Mouse (Mus musculus) neural tube, embryonic 11.5 days (tissue): ENCODE measurements around the gene Acvr2b. TPM values are rescaled to one million over a fixed set of nuclear protein-coding genes. Genes with fewer than 3 reads are reported as not detected.
A peak's percentile ranks its signal among the peaks of the same experiment; 100 is the strongest.

Source experiments
- ATAC-seq: fragments of 200-750 bp; cut with Nextera tagmentation; 2 replicates; pipeline ENCODE4 v1.8.0; 2017; ENCODE audit warnings: moderate number of reproducible peaks, mild to moderate bottlenecking, moderate TSS enrichment, moderate library complexity; ENCODE audit not compliant: insufficient read depth, low FRiP score, low TSS enrichment
- DNase-seq: peaks from one replicate; pipeline ENCODE4 v3.0.0-alpha.2; 2015; ENCODE audit warnings: low spot score
- H3K27ac ChIP-seq: fragments of 300-500 bp; sonication (generic); 2 replicates; pipeline ENCODE4 v1.5.1; 2014; ENCODE audit warnings: low read depth, mild to moderate bottlenecking, low read length
- H3K27me3 ChIP-seq: fragments of 300-500 bp; sonication (generic); 2 replicates; pipeline ENCODE4 v1.6.1; 2014; ENCODE audit warnings: mild to moderate bottlenecking, low read length, mixed read lengths; ENCODE audit not compliant: control insufficient read depth, insufficient read depth
- H3K36me3 ChIP-seq: fragments of 300-500 bp; sonication (generic); 2 replicates; pipeline ENCODE4 v1.6.1; 2014; ENCODE audit warnings: mild to moderate bottlenecking, low read length, moderate library complexity, mixed read lengths; ENCODE audit not compliant: control insufficient read depth, insufficient read depth
- H3K4me1 ChIP-seq: fragments of 300-500 bp; sonication (generic); 2 replicates; pipeline ENCODE4 v1.6.1; 2014; ENCODE audit warnings: low read length, mixed read lengths; ENCODE audit not compliant: control insufficient read depth, insufficient read depth
- H3K4me2 ChIP-seq: fragments of 300-500 bp; sonication (generic); 2 replicates; pipeline ENCODE4 v1.6.1; 2014; ENCODE audit warnings: low read depth, mild to moderate bottlenecking, moderate library complexity
- H3K4me3 ChIP-seq: fragments of 300-500 bp; sonication (generic); 2 replicates; pipeline ENCODE4 v1.5.1; 2014; ENCODE audit warnings: low read depth, low read length
- H3K9ac ChIP-seq: fragments of 300-500 bp; sonication (generic); 2 replicates; pipeline ENCODE4 v1.6.1; 2014; ENCODE audit warnings: mild to moderate bottlenecking, low read length
- H3K9me3 ChIP-seq: fragments of 300-500 bp; sonication (generic); 2 replicates; pipeline ENCODE4 v1.6.1; 2016; ENCODE audit warnings: low read length; ENCODE audit not compliant: control insufficient read depth
- WGBS: fragments of 180-500 bp; shearing (Covaris S2); extraction: QIAGEN DNeasy Blood & Tissue Kit; methylation state at CpG from one replicate; pipeline ENCODE4 v1.1.7; 2014; 5-methylcytosine and 5-hydroxymethylcytosine counted together
- polyA plus RNA-seq: library from polyadenylated mRNA; unstranded; fragments of >200 nt; fragmentation: Nextera tagmentation; extraction: Ambion mirVana; gene quantifications from 2 replicates; pipeline ENCODE4 v1.2.1, GENCODE M21; 2014

Gene Acvr2b
- polyA plus RNA-seq, 1 experiment from 2014 or later = 99.6 TPM

GRCm38 (mm10) chr9:119472412-119472918, 70.5 kb downstream of the Acvr2b start:
- Histone ChIP-seq H3K9me3 (no peaks in the 10 kb centered on the region), H3K4me2 (no peak overlapping the region), H3K27ac (no peak overlapping the region), H3K27me3 (no peaks in the 10 kb centered on the region), H3K4me1 (no peaks in the 10 kb centered on the region; the same call in 1 of the 2 replicates), H3K36me3 (no peaks in the 10 kb centered on the region; the same call in none of the 2 replicates), H3K9ac (no peak overlapping the region), H3K4me3 (no peak overlapping the region)
- no peak for ATAC-seq
- DNase-seq = no peak
- 74% methylated on average over 11 of the region's 11 CpGs for WGBS

- Histone ChIP-seq H3K4me2 (no peak overlapping the region), H3K4me1 (peaks cover 4% of the 10 kb centered on the region; the same call in 1 of the 2 replicates), H3K9ac (no peak overlapping the region), H3K27ac (no peak overlapping the region), H3K36me3 (no peaks in the 10 kb centered on the region; the same call in 1 of the 2 replicates), H3K27me3 (no peaks in the 10 kb centered on the region), H3K9me3 (no peaks in the 10 kb centered on the region), H3K4me3 (no peak overlapping the region)
- 93% methylated on average over 1 of the region's 1 CpGs for WGBS
- DNase-seq (no peak), ATAC-seq (no peak)
Observed at GRCm38 (mm10) chr9:119473011-119473410, 71.1 kb downstream of the Acvr2b start.

- 76% methylated on average over 9 of the region's 9 CpGs for WGBS
- no peak for ATAC-seq
- Histone ChIP-seq H3K27ac (no peak overlapping the region), H3K36me3 (no peaks in the 10 kb centered on the region; the same call in 1 of the 2 replicates), H3K9me3 (no peaks in the 10 kb centered on the region), H3K27me3 (no peaks in the 10 kb centered on the region), H3K4me2 (no peak overlapping the region), H3K4me3 (no peak overlapping the region), H3K4me1 (peaks cover 7% of the 10 kb centered on the region; the same call in 1 of the 2 replicates), H3K9ac (no peak overlapping the region)
- no peak for DNase-seq
Observed at GRCm38 (mm10) chr9:119473608-119474164, 71.8 kb downstream of the Acvr2b start.

GRCm38 (mm10) chr9:119474717-119475611, 73.0 kb downstream of the Acvr2b start:
- no peak overlapping the region for H3K9ac ChIP-seq
- H3K4me1 ChIP-seq = peaks cover 7% of the 10 kb centered on the region; the same call in 1 of the 2 replicates
- no peak for DNase-seq
- 60% methylated on average over 15 of the region's 15 CpGs for WGBS
- H3K27ac ChIP-seq = no peak overlapping the region
- H3K27me3 ChIP-seq = no peaks in the 10 kb centered on the region
- H3K4me3 ChIP-seq = no peak overlapping the region
- H3K4me2 ChIP-seq = no peak overlapping the region
- H3K9me3 ChIP-seq = no peaks in the 10 kb centered on the region
- H3K36me3 ChIP-seq = no peaks in the 10 kb centered on the region
- ATAC-seq = no peak

GRCm38 (mm10) chr9:119477754-119478153, 75.8 kb downstream of the Acvr2b start:
- Histone ChIP-seq H3K4me3 (no peak overlapping the region), H3K4me1 (peaks cover 7% of the 10 kb centered on the region; the same call in 1 of the 2 replicates), H3K27ac (no peak overlapping the region), H3K9me3 (no peaks in the 10 kb centered on the region), H3K4me2 (no peak overlapping the region), H3K9ac (no peak overlapping the region), H3K36me3 (no peaks in the 10 kb centered on the region), H3K27me3 (no peaks in the 10 kb centered on the region)
- DNase-seq (no peak), ATAC-seq (peak; percentile 38; the same call in 1 of the 2 replicates)
- WGBS = 4% methylated on average over 6 of the region's 6 CpGs

GRCm38 (mm10) chr9:119478345-119478744, 76.4 kb downstream of the Acvr2b start:
- H3K4me1 ChIP-seq = peaks cover 7% of the 10 kb centered on the region; the same call in 1 of the 2 replicates
- H3K27ac ChIP-seq = no peak overlapping the region
- no peaks in the 10 kb centered on the region for H3K36me3 ChIP-seq
- no peaks in the 10 kb centered on the region for H3K27me3 ChIP-seq
- H3K4me2 ChIP-seq = no peak overlapping the region
- no peak for ATAC-seq
- H3K9me3 ChIP-seq = no peaks in the 10 kb centered on the region
- WGBS = 69% methylated on average over 11 of the region's 11 CpGs
- no peak overlapping the region for H3K9ac ChIP-seq
- no peak for DNase-seq
- H3K4me3 ChIP-seq = no peak overlapping the region

GRCm38 (mm10) chr9:119479297-119479696, 77.4 kb downstream of the Acvr2b start:
- ATAC-seq = no peak
- 43% methylated on average over 8 of the region's 8 CpGs for whole genome bisulfite sequencing
- Histone ChIP-seq H3K4me1 (peaks cover 7% of the 10 kb centered on the region; the same call in 1 of the 2 replicates), H3K27ac (no peak overlapping the region), H3K4me3 (no peak overlapping the region), H3K9ac (no peak overlapping the region), H3K27me3 (no peaks in the 10 kb centered on the region), H3K4me2 (no peak overlapping the region), H3K9me3 (no peaks in the 10 kb centered on the region), H3K36me3 (no peaks in the 10 kb centered on the region)
- no peak for DNase-seq

- H3K36me3 ChIP-seq = no peaks in the 10 kb centered on the region
- ATAC-seq (no peak), DNase-seq (no peak)
- no peak overlapping the region for H3K9ac ChIP-seq
- 87% methylated on average over 4 of the region's 4 CpGs for WGBS
- H3K27me3 ChIP-seq = no peaks in the 10 kb centered on the region
- H3K27ac ChIP-seq = no peak overlapping the region
- H3K9me3 ChIP-seq = no peaks in the 10 kb centered on the region
- peaks cover 7% of the 10 kb centered on the region; the same call in 1 of the 2 replicates for H3K4me1 ChIP-seq
- no peak overlapping the region for H3K4me2 ChIP-seq
- H3K4me3 ChIP-seq = no peak overlapping the region
Observed at GRCm38 (mm10) chr9:119481612-119482011, 79.7 kb downstream of the Acvr2b start.
